Mouse (Mus musculus) neural tube, embryonic 11.5 days (tissue): ENCODE measurements around the gene Sall2. TPM values are rescaled to one million over a fixed set of nuclear protein-coding genes. Genes with fewer than 3 reads are reported as not detected.

Experiments used
- ATAC-seq: fragments of 200-750 bp; cut with Nextera tagmentation; 2 replicates; pipeline ENCODE4 v1.8.0; 2017; ENCODE audit warnings: moderate number of reproducible peaks, mild to moderate bottlenecking, moderate TSS enrichment, moderate library complexity; ENCODE audit not compliant: insufficient read depth, low FRiP score, low TSS enrichment
- DNase-seq: peaks from one replicate; pipeline ENCODE4 v3.0.0-alpha.2; 2015; ENCODE audit warnings: low spot score
- H3K27ac ChIP-seq: fragments of 300-500 bp; sonication (generic); 2 replicates; pipeline ENCODE4 v1.5.1; 2014; ENCODE audit warnings: low read depth, mild to moderate bottlenecking, low read length
- H3K27me3 ChIP-seq: fragments of 300-500 bp; sonication (generic); 2 replicates; pipeline ENCODE4 v1.6.1; 2014; ENCODE audit warnings: mild to moderate bottlenecking, low read length, mixed read lengths; ENCODE audit not compliant: control insufficient read depth, insufficient read depth
- H3K36me3 ChIP-seq: fragments of 300-500 bp; sonication (generic); 2 replicates; pipeline ENCODE4 v1.6.1; 2014; ENCODE audit warnings: mild to moderate bottlenecking, low read length, moderate library complexity, mixed read lengths; ENCODE audit not compliant: control insufficient read depth, insufficient read depth
- H3K4me1 ChIP-seq: fragments of 300-500 bp; sonication (generic); 2 replicates; pipeline ENCODE4 v1.6.1; 2014; ENCODE audit warnings: low read length, mixed read lengths; ENCODE audit not compliant: control insufficient read depth, insufficient read depth
- H3K4me2 ChIP-seq: fragments of 300-500 bp; sonication (generic); 2 replicates; pipeline ENCODE4 v1.6.1; 2014; ENCODE audit warnings: low read depth, mild to moderate bottlenecking, moderate library complexity
- H3K4me3 ChIP-seq: fragments of 300-500 bp; sonication (generic); 2 replicates; pipeline ENCODE4 v1.5.1; 2014; ENCODE audit warnings: low read depth, low read length
- H3K9ac ChIP-seq: fragments of 300-500 bp; sonication (generic); 2 replicates; pipeline ENCODE4 v1.6.1; 2014; ENCODE audit warnings: mild to moderate bottlenecking, low read length
- H3K9me3 ChIP-seq: fragments of 300-500 bp; sonication (generic); 2 replicates; pipeline ENCODE4 v1.6.1; 2016; ENCODE audit warnings: low read length; ENCODE audit not compliant: control insufficient read depth
- WGBS: fragments of 180-500 bp; shearing (Covaris S2); extraction: QIAGEN DNeasy Blood & Tissue Kit; methylation state at CpG from one replicate; pipeline ENCODE4 v1.1.7; 2014; 5-methylcytosine and 5-hydroxymethylcytosine counted together
- polyA plus RNA-seq: library from polyadenylated mRNA; unstranded; fragments of >200 nt; fragmentation: Nextera tagmentation; extraction: Ambion mirVana; gene quantifications from 2 replicates; pipeline ENCODE4 v1.2.1, GENCODE M21; 2014

The Sall2 gene
- polyA plus RNA-seq = 51.9 and 54.5 TPM in 2 replicates

GRCm38 (mm10) chr14:52327910-52328812 lies at the start of gene Sall2:
Gene Sall2 (minus strand): TSS chr14:52328762.
- WGBS = under 1% methylated on average over 26 of the region's 26 CpGs
- peak within 1 kb of the TSS; percentile 80 for H3K9ac ChIP-seq

GRCm38 (mm10) chr14:52368741-52369140 lies 40.2 kb upstream of the Sall2 start:
- no peak for ATAC-seq
- no peak overlapping the region for H3K4me3 ChIP-seq
- WGBS = 88% methylated on average over 3 of the region's 3 CpGs

More at GRCm38 (mm10) chr14:52327910-52328812, at the start of gene Sall2:
- Histone ChIP-seq H3K9me3 (no peaks in the 10 kb centered on the region), H3K36me3 (no peaks in the 10 kb centered on the region), H3K4me1 (peaks cover 4% of the 10 kb centered on the region; the same call in 1 of the 2 replicates), H3K27ac (peak within 1 kb of the TSS; percentile 84), H3K4me2 (peak within 1 kb of the TSS; percentile 78), H3K4me3 (peak within 1 kb of the TSS; percentile 55), H3K27me3 (no peaks in the 10 kb centered on the region)
- ATAC-seq (peak; percentile 73), DNase-seq (peak; percentile 32)

GRCm38 (mm10) chr14:52356308-52356707 lies 27.7 kb upstream of the Sall2 start, which contains the start of gene Olfr1513:
Gene Olfr1513 (minus strand): TSS chr14:52356408.
- H3K27me3 ChIP-seq = no peaks in the 10 kb centered on the region
- 82% methylated on average over 4 of the region's 4 CpGs for WGBS
- H3K9ac ChIP-seq = no peak within 1 kb of the TSS
- DNase-seq (no peak), ATAC-seq (no peak)
- H3K27ac ChIP-seq = no peak within 1 kb of the TSS
- no peak within 1 kb of the TSS for H3K4me2 ChIP-seq
- H3K9me3 ChIP-seq = no peaks in the 10 kb centered on the region
- H3K36me3 ChIP-seq = no peaks in the 10 kb centered on the region
- H3K4me1 ChIP-seq = no peaks in the 10 kb centered on the region
- no peak within 1 kb of the TSS for H3K4me3 ChIP-seq

More at GRCm38 (mm10) chr14:52368741-52369140, 40.2 kb upstream of the Sall2 start:
- no peak overlapping the region for H3K9ac ChIP-seq
- H3K27me3 ChIP-seq = no peaks in the 10 kb centered on the region
- H3K4me2 ChIP-seq = no peak overlapping the region
- no peaks in the 10 kb centered on the region for H3K4me1 ChIP-seq
- DNase-seq = no peak
- H3K9me3 ChIP-seq = no peaks in the 10 kb centered on the region
- H3K27ac ChIP-seq = no peak overlapping the region
- H3K36me3 ChIP-seq = no peaks in the 10 kb centered on the region

- Histone ChIP-seq H3K27me3 (no peaks in the 10 kb centered on the region), H3K27ac (no peak overlapping the region), H3K9me3 (no peaks in the 10 kb centered on the region), H3K4me3 (no peak overlapping the region), H3K4me2 (no peak overlapping the region), H3K9ac (no peak overlapping the region), H3K36me3 (no peaks in the 10 kb centered on the region), H3K4me1 (no peaks in the 10 kb centered on the region)
- WGBS = 76% methylated on average over 6 of the region's 6 CpGs
- DNase-seq (no peak), ATAC-seq (no peak)
These were observed 10.9 kb upstream of the Sall2 start for GRCm38 (mm10) chr14:52339512-52339852.

DNA sequence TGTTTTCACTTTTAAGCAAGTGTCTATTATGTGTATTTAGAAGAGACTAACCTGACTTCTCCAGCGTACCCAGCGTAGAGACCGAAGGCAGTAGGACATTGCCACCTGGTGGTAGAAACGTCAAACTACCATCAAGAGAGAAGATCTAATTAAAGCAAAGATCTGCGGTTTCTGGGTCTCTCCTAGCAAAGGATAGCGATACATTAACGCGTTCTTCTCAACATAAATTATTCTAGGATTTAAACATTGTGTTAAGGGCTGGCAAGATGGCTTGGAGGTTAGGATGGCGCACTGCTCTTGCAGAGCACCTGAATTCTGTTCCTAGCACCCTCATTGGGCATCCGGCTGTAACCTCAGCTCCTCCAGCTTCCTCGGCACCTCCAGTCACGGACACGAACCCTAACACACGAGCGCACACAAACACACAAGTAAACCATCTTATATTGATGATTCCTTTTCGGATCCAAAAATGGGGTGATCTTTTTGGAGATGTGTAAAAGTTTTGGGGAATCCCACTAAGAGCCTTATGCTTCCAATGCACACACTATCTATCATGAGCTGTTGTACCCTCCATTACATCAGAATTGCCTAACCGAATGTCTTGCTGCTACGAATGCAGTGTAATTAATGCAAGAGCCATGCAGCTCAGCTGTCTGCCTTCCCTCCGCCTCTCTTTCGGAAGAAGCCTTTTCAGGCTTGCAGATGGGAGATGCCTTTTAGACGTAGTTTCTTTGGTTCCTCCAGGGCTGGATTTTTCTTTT lies 10.4 kb upstream of the Sall2 start:
- DNase-seq (peak; percentile 60), ATAC-seq (no peak; the same call in 1 of the 2 replicates)
- no peaks in the 10 kb centered on the region for H3K9me3 ChIP-seq
- H3K4me2 ChIP-seq = peak overlapping the region; percentile 30; the same call in 1 of the 2 replicates
- no peak overlapping the region; the same call in 1 of the 2 replicates for H3K9ac ChIP-seq
- H3K27me3 ChIP-seq = no peaks in the 10 kb centered on the region
- no peak overlapping the region for H3K4me3 ChIP-seq
- WGBS = 30% methylated on average over 21 of the region's 21 CpGs
- no peaks in the 10 kb centered on the region for H3K4me1 ChIP-seq
- H3K27ac ChIP-seq = no peak overlapping the region
- no peaks in the 10 kb centered on the region for H3K36me3 ChIP-seq

GRCm38 (mm10) chr14:52332171-52332570 lies 3.6 kb upstream of the Sall2 start:
- Histone ChIP-seq H3K4me2 (no peak overlapping the region), H3K4me3 (no peak overlapping the region), H3K9me3 (no peaks in the 10 kb centered on the region), H3K4me1 (no peaks in the 10 kb centered on the region), H3K36me3 (no peaks in the 10 kb centered on the region), H3K9ac (no peak overlapping the region), H3K27me3 (no peaks in the 10 kb centered on the region), H3K27ac (0 out of 2 replicates have a peak overlapping the region, but pooled peaks have one; percentile 35)
- DNase-seq = no peak
- no peak for ATAC-seq
- 59% methylated on average over 3 of the region's 3 CpGs for WGBS

- peaks cover 1% of the 10 kb centered on the region; the same call in 1 of the 2 replicates for H3K4me1 ChIP-seq
- 14% methylated on average over 4 of the region's 4 CpGs for WGBS
- H3K27me3 ChIP-seq = no peaks in the 10 kb centered on the region
- ATAC-seq (0 out of 2 replicates have a peak, but pooled peaks have one; percentile 20), DNase-seq (peak; percentile 30)
- no peak overlapping the region for H3K4me2 ChIP-seq
- H3K36me3 ChIP-seq = no peaks in the 10 kb centered on the region
- no peaks in the 10 kb centered on the region for H3K9me3 ChIP-seq
- H3K4me3 ChIP-seq = no peak overlapping the region
- peak overlapping the region; percentile 51 for H3K27ac ChIP-seq
- no peak overlapping the region for H3K9ac ChIP-seq
These were observed 2.6 kb upstream of the Sall2 start for GRCm38 (mm10) chr14:52331069-52331750.

DNA sequence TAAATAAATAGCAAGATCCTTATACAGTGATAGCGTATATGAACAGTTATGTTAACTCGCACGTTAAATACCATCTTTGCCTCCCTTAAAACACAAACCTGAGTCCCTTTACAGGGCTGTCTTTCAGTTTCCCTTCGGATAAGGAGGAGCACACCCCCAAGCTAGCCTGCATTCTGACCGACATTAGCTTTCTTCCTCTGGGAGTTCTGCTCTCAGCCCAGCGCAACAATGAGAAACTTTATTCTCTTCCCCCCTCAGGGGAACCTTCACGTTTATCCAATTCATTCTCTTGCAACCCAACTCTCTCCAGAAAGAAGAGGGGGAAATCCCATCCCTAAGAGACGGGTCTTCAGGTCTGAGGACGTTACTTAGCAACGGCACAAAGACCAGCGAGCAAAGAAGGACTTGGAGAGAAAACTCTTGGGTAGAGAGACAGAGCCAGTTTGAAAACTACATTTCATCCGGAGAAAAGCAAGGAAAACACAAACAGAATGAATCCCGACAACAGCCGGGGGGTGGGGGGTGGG lies 1.1 kb downstream of the Sall2 start:
- Histone ChIP-seq H3K4me1 (peaks cover 4% of the 10 kb centered on the region; the same call in 1 of the 2 replicates), H3K9me3 (no peaks in the 10 kb centered on the region), H3K36me3 (no peaks in the 10 kb centered on the region), H3K4me2 (peak overlapping the region; percentile 78), H3K9ac (peak overlapping the region; percentile 80), H3K27me3 (no peaks in the 10 kb centered on the region), H3K4me3 (peak overlapping the region; percentile 55), H3K27ac (peak overlapping the region; percentile 84)
- DNase-seq (peak; percentile 61), ATAC-seq (peak; percentile 52)
- 3% methylated on average over 14 of the region's 14 CpGs for WGBS
